Mouse (Mus musculus) embryonic facial prominence, embryonic 15.5 days (tissue): ENCODE measurements at regions not wholly inside any gene's neighbourhood (a gene's known extent, or its start where the extent isn't known, plus 50 kb on each side); places are given as distances from the start of the nearest gene placed in this dataset.

Experiments used
- ATAC-seq: fragments of 200-750 bp; cut with Nextera tagmentation; 2 replicates; pipeline ENCODE4 v1.8.0; 2017; ENCODE audit warnings: low read depth, moderate TSS enrichment; ENCODE audit not compliant: insufficient number of reproducible peaks, low FRiP score, low TSS enrichment
- H3K27ac ChIP-seq: fragments of 300-500 bp; sonication (generic); replicated peaks from 2 replicates; pipeline ENCODE4 v1.5.1; 2015; ENCODE audit warnings: mild to moderate bottlenecking, inconsistent platforms
- H3K27me3 ChIP-seq: fragments of 300-500 bp; sonication (generic); 2 replicates; pipeline ENCODE4 v1.6.1; 2015; ENCODE audit warnings: inconsistent platforms
- H3K36me3 ChIP-seq: fragments of 300-500 bp; sonication (generic); 2 replicates; pipeline ENCODE4 v1.6.1; 2015; ENCODE audit warnings: mild to moderate bottlenecking, inconsistent platforms
- H3K4me1 ChIP-seq: fragments of 300-500 bp; sonication (generic); 2 replicates; pipeline ENCODE4 v1.6.1; 2015; ENCODE audit warnings: inconsistent platforms
- H3K4me2 ChIP-seq: fragments of 300-500 bp; sonication (generic); replicated peaks from 2 replicates; pipeline ENCODE4 v1.6.1; 2015; ENCODE audit warnings: mild to moderate bottlenecking, inconsistent platforms
- H3K4me3 ChIP-seq: fragments of 300-500 bp; sonication (generic); replicated peaks from 2 replicates; pipeline ENCODE4 v1.5.1; 2015; ENCODE audit warnings: mild to moderate bottlenecking, inconsistent platforms
- H3K9ac ChIP-seq: fragments of 300-500 bp; sonication (generic); 2 replicates; pipeline ENCODE4 v1.6.1; 2015; ENCODE audit warnings: inconsistent platforms
- H3K9me3 ChIP-seq: fragments of 300-500 bp; sonication (generic); replicated peaks from 2 replicates; pipeline ENCODE4 v1.6.1; 2016; ENCODE audit warnings: inconsistent platforms
- WGBS: fragments of 180-500 bp; shearing (Covaris S2); methylation state at CpG from one replicate; pipeline ENCODE4 v1.1.7; 2015; 5-methylcytosine and 5-hydroxymethylcytosine counted together

GRCm38 (mm10) chr13:31254016-31254415 is 280.0 kb downstream of the Gm5447 start:
- Histone ChIP-seq H3K9ac (no peak overlapping the region), H3K4me2 (no peak overlapping the region), H3K36me3 (no peaks in the 10 kb centered on the region), H3K27me3 (no peaks in the 10 kb centered on the region), H3K27ac (no peak overlapping the region), H3K4me3 (no peak overlapping the region), H3K9me3 (no peaks in the 10 kb centered on the region), H3K4me1 (0 out of 2 replicates have a peak, but pooled peaks cover 7% of the 10 kb centered on the region)
- 72% methylated on average over 4 of the region's 4 CpGs for WGBS
- ATAC-seq = no peak

- H3K36me3 ChIP-seq = no peaks in the 10 kb centered on the region
- H3K9ac ChIP-seq = no peak overlapping the region
- ATAC-seq = no peak
- no peak overlapping the region for H3K4me3 ChIP-seq
- H3K9me3 ChIP-seq = no peaks in the 10 kb centered on the region
- 74% methylated on average over 3 of the region's 3 CpGs for WGBS
- H3K4me1 ChIP-seq = 0 out of 2 replicates have a peak, but pooled peaks cover 2% of the 10 kb centered on the region
- no peak overlapping the region for H3K4me2 ChIP-seq
- H3K27ac ChIP-seq = no peak overlapping the region
- no peaks in the 10 kb centered on the region for H3K27me3 ChIP-seq
Measured at GRCm38 (mm10) chr13:31254744-31255143, 280.7 kb downstream of the Gm5447 start.

- Histone ChIP-seq H3K4me1 (no peaks in the 10 kb centered on the region), H3K27me3 (no peaks in the 10 kb centered on the region), H3K36me3 (no peaks in the 10 kb centered on the region), H3K27ac (no peak overlapping the region), H3K4me2 (no peak overlapping the region), H3K9me3 (no peaks in the 10 kb centered on the region), H3K4me3 (no peak overlapping the region), H3K9ac (no peak overlapping the region)
- ATAC-seq = no peak
- WGBS = 61% methylated on average over 3 of the region's 3 CpGs
Measured at GRCm38 (mm10) chr13:31255506-31255905, 281.5 kb downstream of the Gm5447 start.

GRCm38 (mm10) chr13:31267865-31268264 is 288.1 kb upstream of the Foxq1 start:
- H3K36me3 ChIP-seq = no peaks in the 10 kb centered on the region
- H3K4me1 ChIP-seq = no peaks in the 10 kb centered on the region
- H3K4me3 ChIP-seq = no peak overlapping the region
- WGBS = 62% methylated on average over 3 of the region's 3 CpGs
- H3K4me2 ChIP-seq = no peak overlapping the region
- H3K27ac ChIP-seq = no peak overlapping the region
- no peaks in the 10 kb centered on the region for H3K27me3 ChIP-seq
- H3K9ac ChIP-seq = no peak overlapping the region
- no peaks in the 10 kb centered on the region for H3K9me3 ChIP-seq
- no peak for ATAC-seq

GRCm38 (mm10) chr13:31276005-31276644 is 279.8 kb upstream of the Foxq1 start:
- Histone ChIP-seq H3K27ac (no peak overlapping the region), H3K4me1 (peaks cover 3% of the 10 kb centered on the region; the same call in 1 of the 2 replicates), H3K36me3 (no peaks in the 10 kb centered on the region), H3K27me3 (no peaks in the 10 kb centered on the region), H3K4me3 (no peak overlapping the region), H3K9ac (no peak overlapping the region), H3K4me2 (no peak overlapping the region), H3K9me3 (no peaks in the 10 kb centered on the region)
- 46% methylated on average over 6 of the region's 6 CpGs for WGBS
- ATAC-seq = no peak

GRCm38 (mm10) chr13:31290630-31291029 is 265.3 kb upstream of the Foxq1 start:
- no peaks in the 10 kb centered on the region for H3K4me1 ChIP-seq
- peaks cover 3% of the 10 kb centered on the region; the same call in 1 of the 2 replicates for H3K27me3 ChIP-seq
- no peak overlapping the region for H3K4me3 ChIP-seq
- ATAC-seq = no peak
- H3K9me3 ChIP-seq = no peaks in the 10 kb centered on the region
- H3K36me3 ChIP-seq = no peaks in the 10 kb centered on the region
- WGBS = 80% methylated on average over 7 of the region's 7 CpGs
- H3K9ac ChIP-seq = no peak overlapping the region
- H3K27ac ChIP-seq = no peak overlapping the region
- H3K4me2 ChIP-seq = no peak overlapping the region

GRCm38 (mm10) chr13:31292584-31293387 is 263.1 kb upstream of the Foxq1 start:
- Histone ChIP-seq H3K27me3 (peaks cover 3% of the 10 kb centered on the region; the same call in 1 of the 2 replicates), H3K4me2 (no peak overlapping the region), H3K9me3 (no peaks in the 10 kb centered on the region), H3K4me3 (no peak overlapping the region), H3K27ac (no peak overlapping the region), H3K36me3 (no peaks in the 10 kb centered on the region), H3K9ac (no peak overlapping the region), H3K4me1 (no peaks in the 10 kb centered on the region)
- 81% methylated on average over 13 of the region's 13 CpGs for WGBS
- ATAC-seq = no peak

- no peak overlapping the region for H3K27ac ChIP-seq
- no peaks in the 10 kb centered on the region for H3K9me3 ChIP-seq
- no peak overlapping the region for H3K4me3 ChIP-seq
- no peaks in the 10 kb centered on the region for H3K36me3 ChIP-seq
- no peak for ATAC-seq
- H3K4me1 ChIP-seq = no peaks in the 10 kb centered on the region
- 81% methylated on average over 7 of the region's 7 CpGs for WGBS
- H3K4me2 ChIP-seq = no peak overlapping the region
- H3K27me3 ChIP-seq = peaks cover 3% of the 10 kb centered on the region; the same call in 1 of the 2 replicates
- no peak overlapping the region for H3K9ac ChIP-seq
Measured at GRCm38 (mm10) chr13:31294011-31294410, 261.9 kb upstream of the Foxq1 start.

- Histone ChIP-seq H3K36me3 (no peaks in the 10 kb centered on the region), H3K4me3 (no peak overlapping the region), H3K4me2 (no peak overlapping the region), H3K9ac (no peak overlapping the region), H3K27ac (no peak overlapping the region), H3K4me1 (no peaks in the 10 kb centered on the region), H3K9me3 (no peaks in the 10 kb centered on the region), H3K27me3 (no peaks in the 10 kb centered on the region)
- 76% methylated on average over 5 of the region's 5 CpGs for WGBS
- no peak for ATAC-seq
Measured at GRCm38 (mm10) chr13:31303194-31303593, 252.7 kb upstream of the Foxq1 start.

- H3K4me3 ChIP-seq = no peak overlapping the region
- H3K27me3 ChIP-seq = no peaks in the 10 kb centered on the region
- no peaks in the 10 kb centered on the region for H3K36me3 ChIP-seq
- no peak overlapping the region for H3K9ac ChIP-seq
- no peaks in the 10 kb centered on the region for H3K9me3 ChIP-seq
- no peaks in the 10 kb centered on the region for H3K4me1 ChIP-seq
- no peak for ATAC-seq
- no peak overlapping the region for H3K4me2 ChIP-seq
- WGBS = 83% methylated on average over 5 of the region's 5 CpGs
- H3K27ac ChIP-seq = no peak overlapping the region
Measured at GRCm38 (mm10) chr13:31304286-31304865, 251.6 kb upstream of the Foxq1 start.

GRCm38 (mm10) chr13:31309083-31309621 is 246.8 kb upstream of the Foxq1 start:
- no peaks in the 10 kb centered on the region for H3K9me3 ChIP-seq
- ATAC-seq = no peak
- no peak overlapping the region for H3K4me3 ChIP-seq
- WGBS = 68% methylated on average over 6 of the region's 6 CpGs
- H3K27me3 ChIP-seq = no peaks in the 10 kb centered on the region
- H3K27ac ChIP-seq = no peak overlapping the region
- H3K4me1 ChIP-seq = peaks cover 5% of the 10 kb centered on the region
- H3K9ac ChIP-seq = no peak overlapping the region
- H3K4me2 ChIP-seq = no peak overlapping the region
- no peaks in the 10 kb centered on the region for H3K36me3 ChIP-seq
